Mouse (Mus musculus): ENCODE results near the gene Gm13271.
"Not testable (repeated sequence)": the region's sequence is repeated elsewhere in the genome, so short reads cannot be mapped to it uniquely, and the experiment has no call there.

The Gm13271 gene

GRCm38 (mm10) chr4:88760431-88760830, 5.8 kb downstream of the Gm13271 start:
- peak; percentile 81 for DNase-seq (ENCODE audit: low spot score)

- not testable (repeated sequence) for DNase-seq (ENCODE audit: low spot score)
Measured at GRCm38 (mm10) chr4:88761776-88762175, 7.1 kb downstream of the Gm13271 start.

- not testable (repeated sequence) for DNase-seq (ENCODE audit: low spot score)
Measured at GRCm38 (mm10) chr4:88762341-88762740, 7.7 kb downstream of the Gm13271 start.

- DNase-seq (ENCODE audit: low spot score): peak; percentile 81
Measured at GRCm38 (mm10) chr4:88763384-88764018, 8.8 kb downstream of the Gm13271 start.

GRCm38 (mm10) chr4:88773534-88773933, 18.9 kb downstream of the Gm13271 start, which contains the start of gene Gm13290:
TSS of gene Gm13290 (plus strand) at chr4:88773834.
- not testable (repeated sequence) for DNase-seq (ENCODE audit: low spot score)

- not testable (repeated sequence) for DNase-seq (ENCODE audit: low spot score)
Measured at GRCm38 (mm10) chr4:88776622-88777021, 22.0 kb downstream of the Gm13271 start, which contains the start of gene Gm13289. TSS of gene Gm13289 (plus strand) at chr4:88776922.

GRCm38 (mm10) chr4:88779550-88779949, 24.9 kb downstream of the Gm13271 start, which contains the start of gene Gm13272:
TSS of gene Gm13272 (plus strand) at chr4:88779850.
- not testable (repeated sequence) for DNase-seq (ENCODE audit: low spot score)

GRCm38 (mm10) chr4:88780320-88780719, 25.7 kb downstream of the Gm13271 start:
- DNase-seq (ENCODE audit: low spot score): not testable (repeated sequence)

- not testable (repeated sequence) for DNase-seq (ENCODE audit: low spot score)
Measured at GRCm38 (mm10) chr4:88781831-88782230, 27.2 kb downstream of the Gm13271 start, which contains the start of gene Ifnz. TSS of gene Ifnz (plus strand) at chr4:88782131.

GRCm38 (mm10) chr4:88782335-88782734, 27.7 kb downstream of the Gm13271 start:
- not testable (repeated sequence) for DNase-seq (ENCODE audit: low spot score)

GRCm38 (mm10) chr4:88785409-88785808, 30.7 kb downstream of the Gm13271 start, which contains the start of gene Gm13276:
TSS of gene Gm13276 (plus strand) at chr4:88785709.
- not testable (repeated sequence) for DNase-seq (ENCODE audit: low spot score)

GRCm38 (mm10) chr4:88788402-88788801, 33.7 kb downstream of the Gm13271 start, which contains the start of gene Gm13277:
TSS of gene Gm13277 (plus strand) at chr4:88788632.
- DNase-seq (ENCODE audit: low spot score): not testable (repeated sequence)

GRCm38 (mm10) chr4:88791250-88791649, 36.6 kb downstream of the Gm13271 start, which contains the start of gene Gm13278:
TSS of gene Gm13278 (plus strand) at chr4:88791550.
- not testable (repeated sequence) for DNase-seq (ENCODE audit: low spot score)

- not testable (repeated sequence) for DNase-seq (ENCODE audit: low spot score)
Measured at GRCm38 (mm10) chr4:88793936-88794675, 39.4 kb downstream of the Gm13271 start, which contains the start of gene Gm13275. TSS of gene Gm13275 (plus strand) at chr4:88794487.

- not testable (repeated sequence) for DNase-seq (ENCODE audit: low spot score)
Measured at GRCm38 (mm10) chr4:88797097-88797496, 42.4 kb downstream of the Gm13271 start, which contains the start of gene Gm13279. TSS of gene Gm13279 (plus strand) at chr4:88797397.

- DNase-seq (ENCODE audit: low spot score): not testable (repeated sequence)
Measured at GRCm38 (mm10) chr4:88799365-88799764, 44.7 kb downstream of the Gm13271 start, which contains the start of gene Gm13285. TSS of gene Gm13285 (plus strand) at chr4:88799665.

- DNase-seq (ENCODE audit: low spot score): not testable (repeated sequence)
Measured at GRCm38 (mm10) chr4:88802954-88803353, 48.3 kb downstream of the Gm13271 start, which contains the start of gene Gm13287. TSS of gene Gm13287 (plus strand) at chr4:88803254.

Data from embryo, embryonic 10.5 days (tissue).